Mouse (Mus musculus) forebrain, embryonic 15.5 days (tissue): Measurements from ENCODE around the gene Usp33. TPM values are rescaled to one million over a fixed set of nuclear protein-coding genes. Genes with fewer than 3 reads are reported as not detected.
"Not testable (repeated sequence)": the region's sequence is repeated elsewhere in the genome, so short reads cannot be mapped to it uniquely, and the experiment has no call there.

Source experiments
- ATAC-seq: fragments of 200-750 bp; cut with Nextera tagmentation; replicated peaks from 2 replicates; pipeline ENCODE4 v1.8.0; 2017; ENCODE audit warnings: mild to moderate bottlenecking, moderate TSS enrichment, moderate library complexity
- H3K27ac ChIP-seq: fragments of 300-500 bp; sonication (generic); replicated peaks from 2 replicates; pipeline ENCODE4 v1.5.1; 2015; ENCODE audit warnings: mild to moderate bottlenecking, inconsistent platforms
- H3K27me3 ChIP-seq: fragments of 300-500 bp; sonication (generic); 2 replicates; pipeline ENCODE4 v1.6.1; 2015; ENCODE audit warnings: inconsistent platforms
- H3K36me3 ChIP-seq: fragments of 300-500 bp; sonication (generic); 2 replicates; pipeline ENCODE4 v1.6.1; 2015; ENCODE audit warnings: mild to moderate bottlenecking, inconsistent platforms
- H3K4me1 ChIP-seq: fragments of 300-500 bp; sonication (generic); 2 replicates; pipeline ENCODE4 v1.6.1; 2015; ENCODE audit warnings: inconsistent platforms
- H3K4me2 ChIP-seq: fragments of 300-500 bp; sonication (generic); replicated peaks from 2 replicates; pipeline ENCODE4 v1.6.1; 2015; ENCODE audit warnings: mild to moderate bottlenecking, inconsistent platforms
- H3K4me3 ChIP-seq: fragments of 300-500 bp; sonication (generic); 2 replicates; pipeline ENCODE4 v1.5.1; 2015; ENCODE audit warnings: mild to moderate bottlenecking, inconsistent platforms
- H3K9ac ChIP-seq: fragments of 300-500 bp; sonication (generic); replicated peaks from 2 replicates; pipeline ENCODE4 v1.6.1; 2015; ENCODE audit warnings: mild to moderate bottlenecking, inconsistent platforms
- H3K9me3 ChIP-seq: fragments of 300-500 bp; sonication (generic); 2 replicates; pipeline ENCODE4 v1.6.1; 2016; ENCODE audit warnings: inconsistent platforms
- WGBS: fragments of 180-500 bp; shearing (Covaris S2); methylation state at CpG from one replicate; pipeline ENCODE4 v1.1.7; 2015; ENCODE audit warnings: mixed read lengths; 5-methylcytosine and 5-hydroxymethylcytosine counted together
- polyA plus RNA-seq: library from polyadenylated mRNA; unstranded; fragments of >200 nt; fragmentation: Nextera tagmentation; extraction: Ambion mirVana; gene quantifications from 2 replicates; pipeline ENCODE4 v1.2.1, GENCODE M21; 2015

Usp33 gene
- polyA plus RNA-seq, 1 experiment from 2014 or later, result 89.1 TPM

GRCm38 (mm10) chr3:152316447-152317173, 29.7 kb upstream of the Usp33 start:
- H3K4me3 ChIP-seq, ATAC-seq, H3K4me1 ChIP-seq, H3K9me3 ChIP-seq, H3K27ac ChIP-seq, H3K9ac ChIP-seq, H3K27me3 ChIP-seq, H3K4me2 ChIP-seq: not testable (repeated sequence)
- 84% methylated on average over 9 of the region's 9 CpGs for WGBS
- peaks cover 21% of the 10 kb centered on the region for H3K36me3 ChIP-seq

- H3K4me2 ChIP-seq, result no peak overlapping the region
- 94% methylated on average over 10 of the region's 10 CpGs for WGBS
- H3K36me3 ChIP-seq, result peaks cover 18% of the 10 kb centered on the region
- no peaks in the 10 kb centered on the region for H3K27me3 ChIP-seq
- H3K4me1 ChIP-seq, result no peaks in the 10 kb centered on the region
- no peaks in the 10 kb centered on the region for H3K9me3 ChIP-seq
- H3K9ac ChIP-seq, result no peak overlapping the region
- ATAC-seq, result no peak
- H3K27ac ChIP-seq, result no peak overlapping the region
- H3K4me3 ChIP-seq, result no peak overlapping the region
Measured at GRCm38 (mm10) chr3:152320972-152321645, 25.2 kb upstream of the Usp33 start.

- Histone ChIP-seq H3K4me3 (no peak overlapping the region), H3K27ac (no peak overlapping the region), H3K4me2 (no peak overlapping the region), H3K4me1 (no peaks in the 10 kb centered on the region), H3K9ac (no peak overlapping the region), H3K36me3 (peaks cover 18% of the 10 kb centered on the region), H3K27me3 (no peaks in the 10 kb centered on the region), H3K9me3 (no peaks in the 10 kb centered on the region)
- ATAC-seq, result no peak
- WGBS, result 95% methylated on average over 8 of the region's 8 CpGs
Measured at GRCm38 (mm10) chr3:152321765-152322547, 24.3 kb upstream of the Usp33 start.

- no peak overlapping the region for H3K9ac ChIP-seq
- H3K4me3 ChIP-seq, result no peak overlapping the region
- no peaks in the 10 kb centered on the region for H3K4me1 ChIP-seq
- H3K36me3 ChIP-seq, result peaks cover 40% of the 10 kb centered on the region
- ATAC-seq, result no peak
- no peak overlapping the region for H3K27ac ChIP-seq
- WGBS, result 96% methylated on average over 6 of the region's 6 CpGs
- H3K9me3 ChIP-seq, result no peaks in the 10 kb centered on the region
- no peak overlapping the region for H3K4me2 ChIP-seq
- H3K27me3 ChIP-seq, result no peaks in the 10 kb centered on the region
Measured at GRCm38 (mm10) chr3:152332104-152332503, 14.2 kb upstream of the Usp33 start.

- no peak overlapping the region for H3K4me3 ChIP-seq
- no peaks in the 10 kb centered on the region for H3K27me3 ChIP-seq
- no peaks in the 10 kb centered on the region for H3K9me3 ChIP-seq
- 91% methylated on average over 15 of the region's 15 CpGs for WGBS
- H3K27ac ChIP-seq, result no peak overlapping the region
- no peak for ATAC-seq
- no peaks in the 10 kb centered on the region for H3K4me1 ChIP-seq
- H3K36me3 ChIP-seq, result peaks cover 46% of the 10 kb centered on the region
- H3K4me2 ChIP-seq, result no peak overlapping the region
- no peak overlapping the region for H3K9ac ChIP-seq
Measured at GRCm38 (mm10) chr3:152332545-152333300, 13.6 kb upstream of the Usp33 start.

GRCm38 (mm10) chr3:152333641-152334040, 12.6 kb upstream of the Usp33 start:
- H3K4me1 ChIP-seq, result no peaks in the 10 kb centered on the region
- 95% methylated on average over 10 of the region's 10 CpGs for WGBS
- no peak overlapping the region for H3K4me3 ChIP-seq
- H3K9me3 ChIP-seq, result no peaks in the 10 kb centered on the region
- ATAC-seq, result no peak
- H3K4me2 ChIP-seq, result no peak overlapping the region
- H3K9ac ChIP-seq, result no peak overlapping the region
- H3K36me3 ChIP-seq, result peaks cover 50% of the 10 kb centered on the region
- H3K27ac ChIP-seq, result no peak overlapping the region
- no peaks in the 10 kb centered on the region for H3K27me3 ChIP-seq

- Histone ChIP-seq H3K4me3 (no peak overlapping the region), H3K27ac (no peak overlapping the region), H3K4me1 (peaks cover 9% of the 10 kb centered on the region), H3K9ac (no peak overlapping the region), H3K9me3 (no peaks in the 10 kb centered on the region), H3K27me3 (no peaks in the 10 kb centered on the region), H3K4me2 (no peak overlapping the region), H3K36me3 (peaks cover 50% of the 10 kb centered on the region)
- ATAC-seq, result no peak
- 83% methylated on average over 8 of the region's 8 CpGs for WGBS
Measured at GRCm38 (mm10) chr3:152336085-152336484, 10.2 kb upstream of the Usp33 start.

- peak within 1 kb of the TSS; percentile 46 for H3K4me2 ChIP-seq
- H3K36me3 ChIP-seq, result peaks cover 27% of the 10 kb centered on the region
- ATAC-seq, result peak; percentile 96
- no peaks in the 10 kb centered on the region for H3K9me3 ChIP-seq
- no peaks in the 10 kb centered on the region for H3K27me3 ChIP-seq
- peaks cover 9% of the 10 kb centered on the region for H3K4me1 ChIP-seq
- H3K27ac ChIP-seq, result peak within 1 kb of the TSS; percentile 70
- WGBS, result 2% methylated on average over 54 of the region's 54 CpGs
- H3K9ac ChIP-seq, result peak within 1 kb of the TSS; percentile 75
- H3K4me3 ChIP-seq, result peak within 1 kb of the TSS; percentile 81
Measured at GRCm38 (mm10) chr3:152339862-152340557, 6.3 kb upstream of the Usp33 start, which contains the start of gene Miga1. Gene Miga1, minus strand, starts transcription at chr3:152340407.

- Histone ChIP-seq H3K9ac (no peak overlapping the region), H3K4me1 (peaks cover 21% of the 10 kb centered on the region), H3K4me3 (no peak overlapping the region), H3K36me3 (peaks cover under 1% of the 10 kb centered on the region; the same call in 1 of the 2 replicates), H3K27me3 (no peaks in the 10 kb centered on the region), H3K27ac (no peak overlapping the region), H3K4me2 (no peak overlapping the region), H3K9me3 (no peaks in the 10 kb centered on the region)
- ATAC-seq, result no peak
- 89% methylated on average over 15 of the region's 15 CpGs for WGBS
Measured at GRCm38 (mm10) chr3:152342961-152343517, 3.2 kb upstream of the Usp33 start.

GRCm38 (mm10) chr3:152346633-152347141, 409 bp downstream of the Usp33 start:
- H3K27ac ChIP-seq, result peak overlapping the region; percentile 75
- H3K4me2 ChIP-seq, result peak overlapping the region; percentile 53
- no peak; the same call in 1 of the 2 replicates for ATAC-seq
- H3K9me3 ChIP-seq, result no peaks in the 10 kb centered on the region
- H3K36me3 ChIP-seq, result no peaks in the 10 kb centered on the region
- under 1% methylated on average over 35 of the region's 54 CpGs for WGBS
- H3K27me3 ChIP-seq, result no peaks in the 10 kb centered on the region
- peak overlapping the region; percentile 73 for H3K4me3 ChIP-seq
- H3K9ac ChIP-seq, result peak overlapping the region; percentile 80
- peaks cover 25% of the 10 kb centered on the region for H3K4me1 ChIP-seq

- no peaks in the 10 kb centered on the region for H3K27me3 ChIP-seq
- H3K27ac ChIP-seq, result no peak overlapping the region
- peak overlapping the region; percentile 80 for H3K9ac ChIP-seq
- H3K9me3 ChIP-seq, result no peaks in the 10 kb centered on the region
- no peaks in the 10 kb centered on the region for H3K36me3 ChIP-seq
- H3K4me1 ChIP-seq, result peaks cover 25% of the 10 kb centered on the region
- no peak for ATAC-seq
- H3K4me2 ChIP-seq, result peak overlapping the region; percentile 53
- H3K4me3 ChIP-seq, result peak overlapping the region; percentile 73
- 38% methylated on average over 3 of the region's 3 CpGs for WGBS
Measured at GRCm38 (mm10) chr3:152347227-152347626, 949 bp downstream of the Usp33 start.
